Mouse (Mus musculus): ENCODE results near the gene Zc3h12d.
A peak's percentile ranks its signal among the peaks of the same experiment; 100 is the strongest.

Gene Zc3h12d

GRCm38 (mm10) chr10:7832171-7832676 is at the start of gene Zc3h12d:
TSS of gene Zc3h12d (plus strand) at chr10:7832470.
- H3K36me3 ChIP-seq (ENCODE audit: control insufficient read depth, insufficient read depth, low read length, poor library complexity, severe bottlenecking): no peaks in the 10 kb centered on the region
- peak; percentile 67 for DNase-seq (ENCODE audit: low read depth, low spot score)

DNA sequence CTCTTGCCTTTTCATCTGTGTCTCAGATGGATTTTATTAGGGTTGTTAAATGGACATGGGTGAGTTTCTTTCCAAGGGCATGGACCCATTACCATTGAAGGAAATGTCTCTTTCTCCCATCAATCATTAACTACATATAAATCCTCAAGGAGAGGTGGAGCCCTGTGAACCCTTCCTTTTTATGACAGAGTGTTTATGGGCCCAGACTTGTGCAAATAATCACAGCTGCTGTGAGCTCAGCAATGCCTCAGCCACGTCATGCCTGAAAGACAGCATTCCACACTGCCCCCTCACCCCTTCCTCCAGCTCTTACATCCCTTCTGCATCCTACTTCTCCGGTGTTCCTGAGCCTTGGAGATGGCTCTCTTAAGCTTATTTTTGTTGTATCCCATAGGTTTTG is 45.0 kb upstream of the Zc3h12d start:
- Histone ChIP-seq H3K27me3 (ENCODE audit: control insufficient read depth, insufficient read depth, low read length, poor library complexity, severe bottlenecking) (no peaks in the 10 kb centered on the region; the same call in 1 of the 2 replicates), H3K36me3 (ENCODE audit: control insufficient read depth, insufficient read depth, low read length, poor library complexity, severe bottlenecking) (no peaks in the 10 kb centered on the region)
- no peak for DNase-seq (ENCODE audit: low read depth, low spot score)

More at GRCm38 (mm10) chr10:7832171-7832676, at the start of gene Zc3h12d:
- no peaks in the 10 kb centered on the region for H3K27me3 ChIP-seq (ENCODE audit: control insufficient read depth, insufficient read depth, low read length, poor library complexity, severe bottlenecking)

GRCm38 (mm10) chr10:7792254-7792750 is 40.0 kb upstream of the Zc3h12d start:
- Histone ChIP-seq H3K36me3 (ENCODE audit: control insufficient read depth, insufficient read depth, low read length, poor library complexity, severe bottlenecking) (peaks cover 5% of the 10 kb centered on the region), H3K27me3 (ENCODE audit: control insufficient read depth, insufficient read depth, low read length, poor library complexity, severe bottlenecking) (no peaks in the 10 kb centered on the region; the same call in 1 of the 2 replicates)
- no peak for DNase-seq (ENCODE audit: low read depth, low spot score)

GRCm38 (mm10) chr10:7792751-7793385 is 39.4 kb upstream of the Zc3h12d start, which contains the start of the genes Ginm1 and Ppil4:
TSS of gene Ginm1 (minus strand) at chr10:7792824.
TSS of gene Ppil4 (plus strand) at chr10:7792891.
- Histone ChIP-seq H3K36me3 (ENCODE audit: control insufficient read depth, insufficient read depth, low read length, poor library complexity, severe bottlenecking) (peaks cover 10% of the 10 kb centered on the region), H3K27me3 (ENCODE audit: control insufficient read depth, insufficient read depth, low read length, poor library complexity, severe bottlenecking) (no peaks in the 10 kb centered on the region; the same call in 1 of the 2 replicates)
- peak; percentile 96 for DNase-seq (ENCODE audit: low read depth, low spot score)

GRCm38 (mm10) chr10:7801258-7801657 is 31.0 kb upstream of the Zc3h12d start:
- Histone ChIP-seq H3K27me3 (ENCODE audit: control insufficient read depth, insufficient read depth, low read length, poor library complexity, severe bottlenecking) (no peaks in the 10 kb centered on the region), H3K36me3 (ENCODE audit: control insufficient read depth, insufficient read depth, low read length, poor library complexity, severe bottlenecking) (peaks cover 27% of the 10 kb centered on the region)
- DNase-seq (ENCODE audit: low read depth, low spot score): no peak

DNA sequence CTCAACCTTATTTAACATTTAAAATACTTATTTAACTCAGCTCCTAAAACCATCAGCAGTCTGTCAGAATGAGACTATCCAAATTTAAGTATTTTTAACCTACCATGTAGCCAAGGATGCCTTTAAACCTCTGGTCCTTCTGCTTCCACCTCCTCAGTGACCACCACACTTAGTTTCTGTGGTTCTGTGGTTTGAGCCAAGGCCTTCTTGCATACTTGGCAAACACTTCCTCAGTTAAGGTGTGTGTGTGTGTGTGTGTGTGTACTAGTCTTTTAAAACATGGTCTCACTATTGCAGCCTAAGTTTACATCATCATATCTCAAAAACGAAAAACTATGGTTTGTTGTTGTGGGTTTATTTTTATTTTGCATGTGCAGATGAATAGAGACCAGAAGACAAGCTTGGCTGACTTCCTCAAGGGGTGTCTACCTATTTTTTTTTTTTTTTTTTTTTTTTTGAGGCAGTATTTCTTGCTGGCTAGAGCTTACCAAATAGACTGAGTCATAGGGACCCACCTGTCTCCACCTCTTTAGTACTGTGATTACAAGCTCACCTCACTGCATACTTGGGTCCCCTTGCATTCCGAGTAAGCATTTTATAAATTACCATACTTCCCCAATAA is 29.6 kb upstream of the Zc3h12d start:
- Histone ChIP-seq H3K36me3 (ENCODE audit: control insufficient read depth, insufficient read depth, low read length, poor library complexity, severe bottlenecking) (peaks cover 19% of the 10 kb centered on the region), H3K27me3 (ENCODE audit: control insufficient read depth, insufficient read depth, low read length, poor library complexity, severe bottlenecking) (no peaks in the 10 kb centered on the region)
- no peak for DNase-seq (ENCODE audit: low read depth, low spot score)

GRCm38 (mm10) chr10:7809937-7810336 is 22.3 kb upstream of the Zc3h12d start:
- peaks cover 10% of the 10 kb centered on the region for H3K36me3 ChIP-seq (ENCODE audit: control insufficient read depth, insufficient read depth, low read length, poor library complexity, severe bottlenecking)
- DNase-seq (ENCODE audit: low read depth, low spot score): peak; percentile 83
- H3K27me3 ChIP-seq (ENCODE audit: control insufficient read depth, insufficient read depth, low read length, poor library complexity, severe bottlenecking): no peaks in the 10 kb centered on the region

DNA sequence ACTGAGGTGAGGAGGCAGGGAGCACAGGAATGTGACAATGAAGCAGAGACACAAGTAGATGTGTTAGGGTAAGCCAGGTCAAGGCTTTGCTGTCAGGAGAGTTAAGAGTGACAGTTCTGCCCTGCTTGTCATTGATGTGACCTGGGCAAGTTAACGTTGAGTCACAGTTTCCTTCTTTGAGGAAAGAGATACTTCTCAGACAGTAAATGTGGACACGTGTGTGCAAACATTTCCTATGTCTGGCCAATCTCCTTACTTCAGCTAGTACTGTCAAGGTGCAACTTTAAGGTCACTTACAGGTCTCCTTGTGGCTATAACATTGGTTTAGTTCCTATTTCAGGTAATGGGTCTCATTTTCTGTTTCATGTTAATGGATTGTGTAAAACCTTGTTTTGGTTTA is 15.8 kb upstream of the Zc3h12d start:
- DNase-seq (ENCODE audit: low read depth, low spot score): no peak
- Histone ChIP-seq H3K36me3 (ENCODE audit: control insufficient read depth, insufficient read depth, low read length, poor library complexity, severe bottlenecking) (peaks cover 13% of the 10 kb centered on the region), H3K27me3 (ENCODE audit: control insufficient read depth, insufficient read depth, low read length, poor library complexity, severe bottlenecking) (no peaks in the 10 kb centered on the region)

DNA sequence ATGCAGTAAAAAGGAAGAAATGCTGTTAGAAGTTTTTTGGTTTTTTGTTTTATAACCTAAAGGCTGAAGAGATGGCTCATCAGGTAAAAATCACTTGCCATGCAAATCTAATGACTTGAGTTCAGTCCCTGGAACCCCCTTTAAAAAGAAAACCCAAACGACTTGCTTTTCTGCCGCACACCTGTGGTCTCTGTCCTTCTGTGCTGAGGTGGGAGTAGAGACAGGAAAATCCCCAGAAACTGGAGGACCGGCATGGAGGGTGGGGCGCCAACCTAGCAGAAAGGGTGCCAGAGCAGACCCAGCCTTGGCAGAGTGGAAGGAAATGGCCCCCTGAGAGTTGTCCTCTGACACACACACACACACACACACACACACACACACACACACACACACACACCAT is 13.6 kb upstream of the Zc3h12d start:
- no peaks in the 10 kb centered on the region for H3K27me3 ChIP-seq (ENCODE audit: control insufficient read depth, insufficient read depth, low read length, poor library complexity, severe bottlenecking)
- no peak for DNase-seq (ENCODE audit: low read depth, low spot score)
- peaks cover 11% of the 10 kb centered on the region for H3K36me3 ChIP-seq (ENCODE audit: control insufficient read depth, insufficient read depth, low read length, poor library complexity, severe bottlenecking)

DNA sequence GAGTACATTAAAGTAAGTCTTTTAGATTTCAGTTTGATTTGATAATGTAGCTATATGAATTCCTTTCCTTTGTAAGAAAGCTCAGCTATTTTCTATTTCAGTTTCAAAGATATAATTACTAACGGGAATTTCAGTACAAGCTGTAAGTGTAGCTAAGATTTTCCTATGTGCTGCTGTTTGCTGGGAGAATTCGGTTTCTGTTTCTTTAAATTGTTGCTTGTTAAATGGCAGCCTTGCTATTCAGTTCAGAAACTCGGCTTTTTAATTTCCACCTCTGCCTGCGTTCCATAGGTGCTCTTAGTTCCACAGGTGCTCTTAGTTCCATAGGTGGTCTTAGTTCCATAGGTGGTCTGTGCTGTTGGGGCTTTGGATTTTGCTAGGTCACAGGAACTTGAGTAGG is 13.1 kb upstream of the Zc3h12d start:
- Histone ChIP-seq H3K36me3 (ENCODE audit: control insufficient read depth, insufficient read depth, low read length, poor library complexity, severe bottlenecking) (peaks cover 11% of the 10 kb centered on the region), H3K27me3 (ENCODE audit: control insufficient read depth, insufficient read depth, low read length, poor library complexity, severe bottlenecking) (no peaks in the 10 kb centered on the region)
- DNase-seq (ENCODE audit: low read depth, low spot score): no peak

DNA sequence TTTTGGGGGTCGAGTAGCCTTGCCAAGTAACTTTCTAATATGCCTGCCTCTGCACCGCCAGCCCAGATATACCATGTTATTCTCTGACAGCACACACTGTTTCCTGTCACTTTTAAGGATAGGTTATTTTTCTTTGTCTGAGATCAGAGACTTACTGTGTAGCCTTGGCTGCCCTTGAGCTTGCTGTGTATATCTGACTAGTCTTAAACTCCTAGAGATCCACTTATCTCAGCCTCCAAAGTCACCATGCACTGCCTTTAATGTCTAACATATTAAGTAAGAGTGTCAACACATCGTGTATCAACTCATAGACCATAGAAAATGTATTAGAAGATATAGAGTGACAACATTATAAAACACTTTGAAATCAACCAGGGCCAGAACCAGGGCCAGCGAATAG is 12.7 kb upstream of the Zc3h12d start:
- DNase-seq (ENCODE audit: low read depth, low spot score): no peak
- H3K27me3 ChIP-seq (ENCODE audit: control insufficient read depth, insufficient read depth, low read length, poor library complexity, severe bottlenecking): no peaks in the 10 kb centered on the region
- H3K36me3 ChIP-seq (ENCODE audit: control insufficient read depth, insufficient read depth, low read length, poor library complexity, severe bottlenecking): peaks cover 9% of the 10 kb centered on the region

- DNase-seq (ENCODE audit: low read depth, low spot score): no peak
- Histone ChIP-seq H3K36me3 (ENCODE audit: control insufficient read depth, insufficient read depth, low read length, poor library complexity, severe bottlenecking) (peaks cover 9% of the 10 kb centered on the region), H3K27me3 (ENCODE audit: control insufficient read depth, insufficient read depth, low read length, poor library complexity, severe bottlenecking) (no peaks in the 10 kb centered on the region)
Observed at GRCm38 (mm10) chr10:7820171-7820570, 12.1 kb upstream of the Zc3h12d start.

- peaks cover 6% of the 10 kb centered on the region for H3K36me3 ChIP-seq (ENCODE audit: control insufficient read depth, insufficient read depth, low read length, poor library complexity, severe bottlenecking)
- no peaks in the 10 kb centered on the region for H3K27me3 ChIP-seq (ENCODE audit: control insufficient read depth, insufficient read depth, low read length, poor library complexity, severe bottlenecking)
- no peak for DNase-seq (ENCODE audit: low read depth, low spot score)
Observed at GRCm38 (mm10) chr10:7821981-7822380, 10.3 kb upstream of the Zc3h12d start.

DNA sequence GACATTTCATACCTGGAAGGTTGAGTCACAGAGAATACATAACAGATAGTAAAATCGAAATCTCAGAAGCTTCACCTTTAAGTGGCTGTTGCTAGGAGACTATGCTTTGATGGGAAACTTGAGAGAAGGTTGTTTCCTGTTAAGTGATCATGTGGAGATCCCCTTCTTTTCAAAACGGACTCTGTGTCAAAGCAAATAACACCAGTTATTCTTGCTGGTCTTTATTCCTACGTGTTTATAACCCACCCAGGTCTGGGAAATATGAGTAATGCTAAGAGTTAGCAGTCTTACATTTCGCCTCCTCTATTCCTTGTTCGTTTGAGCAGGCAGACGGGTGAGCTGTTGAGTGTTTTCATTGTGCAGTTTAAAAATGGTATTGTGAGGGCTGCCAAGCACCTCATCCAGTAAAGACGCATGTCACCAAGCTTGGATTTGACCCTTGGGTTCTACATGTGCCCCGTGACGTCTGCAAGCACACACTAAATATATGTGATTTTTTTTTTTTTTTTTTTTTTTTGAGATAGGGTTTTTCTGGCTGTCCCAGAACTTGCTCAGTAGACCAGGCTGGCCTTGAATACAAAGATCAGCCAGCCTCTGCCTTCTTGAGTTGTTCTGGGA is 7.5 kb upstream of the Zc3h12d start:
- Histone ChIP-seq H3K36me3 (ENCODE audit: control insufficient read depth, insufficient read depth, low read length, poor library complexity, severe bottlenecking) (peaks cover 5% of the 10 kb centered on the region; the same call in 1 of the 2 replicates), H3K27me3 (ENCODE audit: control insufficient read depth, insufficient read depth, low read length, poor library complexity, severe bottlenecking) (no peaks in the 10 kb centered on the region)
- DNase-seq (ENCODE audit: low read depth, low spot score): peak; percentile 71

DNA sequence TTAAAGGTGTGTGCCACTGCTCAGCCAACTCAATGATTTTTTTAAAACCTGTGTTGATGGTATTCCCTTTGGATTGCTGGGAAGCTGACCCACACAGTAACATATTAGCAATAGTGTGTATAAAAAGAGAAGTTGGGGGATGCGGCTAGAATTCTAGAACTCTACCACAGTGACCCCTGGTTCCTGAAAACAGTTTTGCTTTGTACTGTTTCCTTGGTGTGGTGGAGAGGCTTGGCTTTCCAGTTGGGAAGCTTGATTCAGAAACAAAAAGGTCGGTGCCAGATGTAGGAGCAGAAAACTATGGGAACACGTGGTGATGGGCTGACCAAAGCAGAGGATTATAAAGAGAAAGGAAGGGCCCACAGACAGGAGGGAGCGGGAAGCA is 7.0 kb upstream of the Zc3h12d start:
- Histone ChIP-seq H3K36me3 (ENCODE audit: control insufficient read depth, insufficient read depth, low read length, poor library complexity, severe bottlenecking) (peaks cover 5% of the 10 kb centered on the region; the same call in 1 of the 2 replicates), H3K27me3 (ENCODE audit: control insufficient read depth, insufficient read depth, low read length, poor library complexity, severe bottlenecking) (no peaks in the 10 kb centered on the region)
- no peak for DNase-seq (ENCODE audit: low read depth, low spot score)
